Mouse (Mus musculus) heart, embryonic 15.5 days (tissue): ENCODE results near the gene Ppp1r15b. TPM values are rescaled to one million over a fixed set of nuclear protein-coding genes. Genes with fewer than 3 reads are reported as not detected.

ENCODE experiments used
- ATAC-seq: fragments of 200-750 bp; cut with Nextera tagmentation; replicated peaks from 2 replicates; pipeline ENCODE4 v1.8.0; 2017; ENCODE audit warnings: low read depth, moderate TSS enrichment; ENCODE audit not compliant: insufficient number of reproducible peaks, insufficient read depth, low FRiP score
- H3K27ac ChIP-seq: fragments of 300-500 bp; sonication (generic); 2 replicates; pipeline ENCODE4 v1.5.1; 2015; ENCODE audit warnings: mild to moderate bottlenecking, inconsistent platforms
- H3K27me3 ChIP-seq: fragments of 300-500 bp; sonication (generic); 2 replicates; pipeline ENCODE4 v1.6.1; 2015; ENCODE audit warnings: inconsistent platforms
- H3K36me3 ChIP-seq: fragments of 300-500 bp; sonication (generic); 2 replicates; pipeline ENCODE4 v1.6.1; 2015; ENCODE audit warnings: mild to moderate bottlenecking, inconsistent platforms
- H3K4me1 ChIP-seq: fragments of 300-500 bp; sonication (generic); replicated peaks from 2 replicates; pipeline ENCODE4 v1.6.1; 2015; ENCODE audit warnings: inconsistent platforms
- H3K4me2 ChIP-seq: fragments of 300-500 bp; sonication (generic); 2 replicates; pipeline ENCODE4 v1.6.1; 2015; ENCODE audit warnings: inconsistent platforms, mild to moderate bottlenecking, moderate library complexity
- H3K4me3 ChIP-seq: fragments of 300-500 bp; sonication (generic); 2 replicates; pipeline ENCODE4 v1.5.1; 2015; ENCODE audit warnings: mild to moderate bottlenecking, inconsistent platforms
- H3K9ac ChIP-seq: fragments of 300-500 bp; sonication (generic); 2 replicates; pipeline ENCODE4 v1.6.1; 2015; ENCODE audit warnings: mild to moderate bottlenecking, inconsistent platforms
- H3K9me3 ChIP-seq: fragments of 300-500 bp; sonication (generic); replicated peaks from 2 replicates; pipeline ENCODE4 v1.6.1; 2016; ENCODE audit warnings: inconsistent platforms
- WGBS: fragments of 180-500 bp; shearing (Covaris S2); methylation state at CpG from one replicate; pipeline ENCODE4 v1.1.7; 2015; ENCODE audit warnings: mixed read lengths; 5-methylcytosine and 5-hydroxymethylcytosine counted together
- polyA plus RNA-seq: library from polyadenylated mRNA; unstranded; fragments of >200 nt; fragmentation: Nextera tagmentation; extraction: Ambion mirVana; gene quantifications from 2 replicates; pipeline ENCODE4 v1.2.1, GENCODE M21; 2015

Gene Ppp1r15b
- polyA plus RNA-seq, 1 experiment from 2014 or later = 20.2 TPM

- Histone ChIP-seq H3K27me3 (no peaks in the 10 kb centered on the region), H3K36me3 (peaks cover 64% of the 10 kb centered on the region), H3K9me3 (no peaks in the 10 kb centered on the region), H3K9ac (no peak overlapping the region), H3K4me3 (no peak overlapping the region), H3K4me2 (no peak overlapping the region), H3K27ac (no peak overlapping the region), H3K4me1 (peaks cover 4% of the 10 kb centered on the region)
- no peak for ATAC-seq
- WGBS = 85% methylated on average over 8 of the region's 8 CpGs
Observed at GRCm38 (mm10) chr1:133091483-133091882, 39.5 kb upstream of the Ppp1r15b start.

GRCm38 (mm10) chr1:133093719-133094118, 37.2 kb upstream of the Ppp1r15b start:
- no peak overlapping the region for H3K27ac ChIP-seq
- peaks cover 72% of the 10 kb centered on the region for H3K36me3 ChIP-seq
- no peaks in the 10 kb centered on the region for H3K27me3 ChIP-seq
- ATAC-seq = no peak
- no peak overlapping the region for H3K4me3 ChIP-seq
- no peaks in the 10 kb centered on the region for H3K4me1 ChIP-seq
- H3K9me3 ChIP-seq = no peaks in the 10 kb centered on the region
- no peak overlapping the region for H3K4me2 ChIP-seq
- H3K9ac ChIP-seq = no peak overlapping the region
- 87% methylated on average over 7 of the region's 7 CpGs for WGBS

- 39% methylated on average over 17 of the region's 17 CpGs for WGBS
- H3K9ac ChIP-seq = no peak overlapping the region
- H3K9me3 ChIP-seq = no peaks in the 10 kb centered on the region
- no peak overlapping the region for H3K27ac ChIP-seq
- 0 out of 2 replicates have a peak, but pooled peaks cover 3% of the 10 kb centered on the region for H3K4me1 ChIP-seq
- H3K36me3 ChIP-seq = peaks cover 90% of the 10 kb centered on the region
- peak; percentile 45; the same call in 1 of the 2 replicates for ATAC-seq
- no peak overlapping the region for H3K4me2 ChIP-seq
- H3K4me3 ChIP-seq = no peak overlapping the region
- H3K27me3 ChIP-seq = no peaks in the 10 kb centered on the region
Observed at GRCm38 (mm10) chr1:133100980-133101798, 29.8 kb upstream of the Ppp1r15b start.

- H3K4me3 ChIP-seq = no peak overlapping the region
- 0 out of 2 replicates have a peak, but pooled peaks cover 3% of the 10 kb centered on the region for H3K4me1 ChIP-seq
- no peak for ATAC-seq
- H3K36me3 ChIP-seq = peaks cover 84% of the 10 kb centered on the region
- 80% methylated on average over 5 of the region's 5 CpGs for WGBS
- no peaks in the 10 kb centered on the region for H3K9me3 ChIP-seq
- H3K27me3 ChIP-seq = no peaks in the 10 kb centered on the region
- no peak overlapping the region for H3K27ac ChIP-seq
- no peak overlapping the region for H3K9ac ChIP-seq
- no peak overlapping the region for H3K4me2 ChIP-seq
Observed at GRCm38 (mm10) chr1:133102108-133102507, 28.8 kb upstream of the Ppp1r15b start.

GRCm38 (mm10) chr1:133103315-133103714, 27.6 kb upstream of the Ppp1r15b start:
- no peak overlapping the region for H3K27ac ChIP-seq
- H3K36me3 ChIP-seq = peaks cover 72% of the 10 kb centered on the region
- 86% methylated on average over 7 of the region's 7 CpGs for WGBS
- no peak overlapping the region for H3K9ac ChIP-seq
- H3K27me3 ChIP-seq = no peaks in the 10 kb centered on the region
- no peak overlapping the region for H3K4me2 ChIP-seq
- H3K9me3 ChIP-seq = no peaks in the 10 kb centered on the region
- H3K4me1 ChIP-seq = 0 out of 2 replicates have a peak, but pooled peaks cover 3% of the 10 kb centered on the region
- H3K4me3 ChIP-seq = no peak overlapping the region
- ATAC-seq = no peak

GRCm38 (mm10) chr1:133103871-133104270, 27.1 kb upstream of the Ppp1r15b start:
- Histone ChIP-seq H3K27ac (no peak overlapping the region), H3K9ac (no peak overlapping the region), H3K4me1 (0 out of 2 replicates have a peak, but pooled peaks cover 3% of the 10 kb centered on the region), H3K27me3 (no peaks in the 10 kb centered on the region), H3K4me3 (no peak overlapping the region), H3K4me2 (no peak overlapping the region), H3K36me3 (peaks cover 67% of the 10 kb centered on the region), H3K9me3 (no peaks in the 10 kb centered on the region)
- 91% methylated on average over 6 of the region's 6 CpGs for WGBS
- ATAC-seq = no peak

- no peaks in the 10 kb centered on the region for H3K36me3 ChIP-seq
- no peak overlapping the region for H3K4me3 ChIP-seq
- no peaks in the 10 kb centered on the region for H3K27me3 ChIP-seq
- no peaks in the 10 kb centered on the region for H3K4me1 ChIP-seq
- no peak overlapping the region for H3K9ac ChIP-seq
- WGBS = 93% methylated on average over 4 of the region's 4 CpGs
- H3K4me2 ChIP-seq = no peak overlapping the region
- ATAC-seq = no peak
- no peak overlapping the region for H3K27ac ChIP-seq
- H3K9me3 ChIP-seq = no peaks in the 10 kb centered on the region
Observed at GRCm38 (mm10) chr1:133116108-133116507, 14.8 kb upstream of the Ppp1r15b start.

GRCm38 (mm10) chr1:133118127-133118526, 12.8 kb upstream of the Ppp1r15b start:
- ATAC-seq = no peak
- Histone ChIP-seq H3K27ac (no peak overlapping the region), H3K27me3 (no peaks in the 10 kb centered on the region), H3K9ac (no peak overlapping the region), H3K36me3 (no peaks in the 10 kb centered on the region), H3K9me3 (no peaks in the 10 kb centered on the region), H3K4me3 (no peak overlapping the region), H3K4me2 (no peak overlapping the region), H3K4me1 (no peaks in the 10 kb centered on the region)
- WGBS = 86% methylated on average over 5 of the region's 5 CpGs

GRCm38 (mm10) chr1:133118844-133119243, 12.1 kb upstream of the Ppp1r15b start:
- no peak for ATAC-seq
- Histone ChIP-seq H3K4me1 (no peaks in the 10 kb centered on the region), H3K36me3 (no peaks in the 10 kb centered on the region), H3K4me3 (no peak overlapping the region), H3K9me3 (no peaks in the 10 kb centered on the region), H3K27ac (no peak overlapping the region), H3K4me2 (no peak overlapping the region), H3K9ac (no peak overlapping the region), H3K27me3 (no peaks in the 10 kb centered on the region)
- WGBS = 37% methylated on average over 3 of the region's 3 CpGs

- H3K27me3 ChIP-seq = no peaks in the 10 kb centered on the region
- H3K4me1 ChIP-seq = no peaks in the 10 kb centered on the region
- H3K9me3 ChIP-seq = no peaks in the 10 kb centered on the region
- no peak overlapping the region for H3K27ac ChIP-seq
- H3K4me3 ChIP-seq = no peak overlapping the region
- no peak for ATAC-seq
- no peaks in the 10 kb centered on the region for H3K36me3 ChIP-seq
- H3K9ac ChIP-seq = no peak overlapping the region
- H3K4me2 ChIP-seq = no peak overlapping the region
- WGBS = 52% methylated on average over 7 of the region's 7 CpGs
Observed at GRCm38 (mm10) chr1:133119931-133120712, 10.8 kb upstream of the Ppp1r15b start.

GRCm38 (mm10) chr1:133121246-133121645, 9.7 kb upstream of the Ppp1r15b start:
- no peaks in the 10 kb centered on the region for H3K27me3 ChIP-seq
- H3K27ac ChIP-seq = no peak overlapping the region
- no peaks in the 10 kb centered on the region for H3K4me1 ChIP-seq
- no peak for ATAC-seq
- H3K9ac ChIP-seq = no peak overlapping the region
- no peaks in the 10 kb centered on the region for H3K9me3 ChIP-seq
- H3K4me2 ChIP-seq = no peak overlapping the region
- H3K4me3 ChIP-seq = no peak overlapping the region
- WGBS = 48% methylated on average over 6 of the region's 6 CpGs
- H3K36me3 ChIP-seq = no peaks in the 10 kb centered on the region
